Mouse (Mus musculus) heart, embryonic 16.5 days (tissue): ENCODE data around the gene Efcab14. TPM values are rescaled to one million over a fixed set of nuclear protein-coding genes. Genes with fewer than 3 reads are reported as not detected.

Source experiments
- ATAC-seq: fragments of 200-750 bp; cut with Nextera tagmentation; replicated peaks from 2 replicates; pipeline ENCODE4 v1.8.0; 2017; ENCODE audit warnings: moderate number of reproducible peaks; ENCODE audit not compliant: insufficient read depth, low FRiP score; ENCODE audit errors: extremely low read depth
- H3K27ac ChIP-seq: fragments of 300-500 bp; sonication (generic); 2 replicates; pipeline ENCODE4 v1.5.1; 2014; ENCODE audit warnings: mild to moderate bottlenecking, low read length, control low read depth, moderate library complexity
- H3K27me3 ChIP-seq: fragments of 300-500 bp; sonication (generic); 2 replicates; pipeline ENCODE4 v1.6.1; 2014; ENCODE audit warnings: low read length, mixed read lengths; ENCODE audit not compliant: control insufficient read depth, insufficient read depth
- H3K36me3 ChIP-seq: fragments of 300-500 bp; sonication (generic); 2 replicates; pipeline ENCODE4 v1.6.1; 2014; ENCODE audit not compliant: control insufficient read depth, insufficient read depth
- H3K4me1 ChIP-seq: fragments of 300-500 bp; sonication (generic); 2 replicates; pipeline ENCODE4 v1.6.1; 2014; ENCODE audit warnings: low read length, mixed read lengths; ENCODE audit not compliant: control insufficient read depth, insufficient read depth
- H3K4me2 ChIP-seq: fragments of 300-500 bp; sonication (generic); 2 replicates; pipeline ENCODE4 v1.6.1; 2014; ENCODE audit warnings: low read depth, mild to moderate bottlenecking, control low read depth, low read length
- H3K4me3 ChIP-seq: fragments of 300-500 bp; sonication (generic); 2 replicates; pipeline ENCODE4 v1.5.1; 2014; ENCODE audit warnings: mild to moderate bottlenecking, control low read depth, low read length
- H3K9ac ChIP-seq: fragments of 300-500 bp; sonication (generic); 2 replicates; pipeline ENCODE4 v1.6.1; 2014; ENCODE audit warnings: low read length, control low read depth
- H3K9me3 ChIP-seq: fragments of 300-500 bp; sonication (generic); replicated peaks from 2 replicates; pipeline ENCODE4 v1.6.1; 2016; ENCODE audit warnings: low read length; ENCODE audit not compliant: control insufficient read depth
- WGBS: fragments of 180-500 bp; shearing (Covaris S2); extraction: QIAGEN DNeasy Blood & Tissue Kit; methylation state at CpG from one replicate; pipeline ENCODE4 v1.1.7; 2014; 5-methylcytosine and 5-hydroxymethylcytosine counted together
- polyA plus RNA-seq: library from polyadenylated mRNA; unstranded; fragments of >200 nt; fragmentation: Nextera tagmentation; extraction: Ambion mirVana; gene quantifications from 2 replicates; pipeline ENCODE4 v1.2.1, GENCODE M21; 2015

Gene Efcab14
- polyA plus RNA-seq, 1 experiment from 2014 or later = 25.1 TPM

DNA sequence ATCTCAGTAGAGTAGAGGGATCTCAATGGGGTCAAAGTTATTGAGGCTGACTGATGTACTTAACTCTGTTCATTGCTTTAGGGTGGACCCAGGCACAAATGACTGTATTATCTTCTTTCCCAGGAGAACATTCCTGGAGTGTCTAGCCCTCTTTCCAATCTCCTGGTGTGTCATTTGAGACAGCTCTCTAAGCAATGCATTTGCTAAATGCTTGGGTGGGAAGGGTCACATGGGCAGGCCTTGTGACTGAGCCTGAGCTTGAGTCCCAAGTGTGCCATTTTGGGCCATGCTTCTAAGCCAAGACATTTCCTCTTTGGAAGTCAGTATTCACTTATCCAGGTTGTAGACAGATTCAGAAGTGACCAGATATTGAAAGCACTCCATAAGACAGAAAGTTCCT, 83.9 kb downstream of the Efcab14 start:
- peak overlapping the region; percentile 11; the same call in 1 of the 2 replicates for H3K27ac ChIP-seq

GRCm38 (mm10) chr4:115821928-115822327, 84.4 kb downstream of the Efcab14 start:
- 18% methylated on average over 3 of the region's 3 CpGs for WGBS
- no peak overlapping the region for H3K4me2 ChIP-seq
- no peaks in the 10 kb centered on the region for H3K9me3 ChIP-seq
- H3K27ac ChIP-seq = peak overlapping the region; percentile 27; the same call in 1 of the 2 replicates
- ATAC-seq = peak; percentile 53; the same call in 1 of the 2 replicates
- H3K27me3 ChIP-seq = no peaks in the 10 kb centered on the region
- H3K4me3 ChIP-seq = no peak overlapping the region
- H3K9ac ChIP-seq = no peak overlapping the region
- H3K36me3 ChIP-seq = peaks cover 11% of the 10 kb centered on the region
- H3K4me1 ChIP-seq = peaks cover 31% of the 10 kb centered on the region

More for the DNA sequence above, 83.9 kb downstream of the Efcab14 start:
- Histone ChIP-seq H3K4me2 (no peak overlapping the region), H3K4me3 (no peak overlapping the region), H3K9me3 (no peaks in the 10 kb centered on the region), H3K4me1 (peaks cover 31% of the 10 kb centered on the region), H3K27me3 (no peaks in the 10 kb centered on the region), H3K36me3 (peaks cover 11% of the 10 kb centered on the region), H3K9ac (no peak overlapping the region)
- no peak for ATAC-seq

DNA sequence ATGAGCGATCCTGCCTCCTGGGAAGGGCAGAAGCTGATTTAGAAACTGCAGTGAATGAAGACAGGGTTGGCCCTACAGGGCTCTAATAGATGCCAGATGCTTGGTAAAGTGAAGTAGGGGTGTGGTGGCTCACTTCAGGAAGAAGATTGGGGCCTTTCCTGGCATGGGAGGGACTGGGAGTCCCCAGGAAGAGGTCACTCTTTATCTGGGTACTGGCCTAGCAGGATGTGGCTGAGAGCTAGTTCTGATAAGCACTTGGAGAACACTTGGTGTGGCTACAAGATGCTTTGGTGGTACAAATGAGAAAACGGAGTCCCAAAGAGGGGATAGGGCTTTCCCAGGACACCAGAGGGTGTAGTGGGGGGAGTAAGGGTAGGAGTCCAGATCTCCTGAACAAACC, 86.6 kb downstream of the Efcab14 start:
- no peaks in the 10 kb centered on the region for H3K9me3 ChIP-seq
- ATAC-seq = no peak
- no peaks in the 10 kb centered on the region for H3K27me3 ChIP-seq
- no peak overlapping the region for H3K9ac ChIP-seq
- no peak overlapping the region for H3K4me2 ChIP-seq
- 54% methylated on average over 2 of the region's 2 CpGs for WGBS
- H3K27ac ChIP-seq = peak overlapping the region; percentile 71
- no peak overlapping the region for H3K4me3 ChIP-seq
- peaks cover 5% of the 10 kb centered on the region for H3K36me3 ChIP-seq
- peaks cover 36% of the 10 kb centered on the region for H3K4me1 ChIP-seq

GRCm38 (mm10) chr4:115825271-115825670, 87.7 kb downstream of the Efcab14 start:
- H3K27ac ChIP-seq = no peak overlapping the region
- 68% methylated on average over 2 of the region's 2 CpGs for WGBS
- peaks cover 36% of the 10 kb centered on the region for H3K4me1 ChIP-seq
- no peak for ATAC-seq
- peaks cover under 1% of the 10 kb centered on the region for H3K36me3 ChIP-seq
- no peak overlapping the region for H3K4me3 ChIP-seq
- H3K9ac ChIP-seq = no peak overlapping the region
- no peak overlapping the region for H3K4me2 ChIP-seq
- no peaks in the 10 kb centered on the region for H3K9me3 ChIP-seq
- no peaks in the 10 kb centered on the region for H3K27me3 ChIP-seq

Other genes with a start within 250 kb of the Efcab14 start
- not detected in 2 replicates for gene Cyp4a14, start 241.6 kb upstream of the Efcab14 start, polyA plus RNA-seq
- not detected in 2 replicates for gene Cyp4a10, start 219.5 kb upstream of the Efcab14 start, polyA plus RNA-seq
- not detected in 2 replicates for gene Cyp4a31, start 174.1 kb upstream of the Efcab14 start, polyA plus RNA-seq
- gene Cyp4a32, start 136.8 kb upstream of the Efcab14 start, polyA plus RNA-seq = not detected in 2 replicates
- gene Cyp4b1, start 90.0 kb upstream of the Efcab14 start, polyA plus RNA-seq = 4.0 and 6.4 TPM in 2 replicates
- gene Tex38, start 43.3 kb downstream of the Efcab14 start, polyA plus RNA-seq = 0.19 TPM in 1 of 2 replicates, not detected in the other
- gene Atpaf1, start 47.1 kb downstream of the Efcab14 start, polyA plus RNA-seq = 65.5 and 69.9 TPM in 2 replicates
- 9.2 and 12.4 TPM in 2 replicates for gene Mob3c, start 90.3 kb downstream of the Efcab14 start, polyA plus RNA-seq
- gene Mknk1, start 101.5 kb downstream of the Efcab14 start, polyA plus RNA-seq = 22.7 and 24.7 TPM in 2 replicates
- gene Kncn, start 146.7 kb downstream of the Efcab14 start, polyA plus RNA-seq = not detected in 2 replicates
- gene 6430628N08Rik, start 152.9 kb downstream of the Efcab14 start, polyA plus RNA-seq = not detected in 2 replicates
- gene Dmbx1, start 202.2 kb downstream of the Efcab14 start, polyA plus RNA-seq = 0.06 TPM in 1 of 2 replicates, not detected in the other